Mouse (Mus musculus) liver, adult 2 months (tissue): Measurements from ENCODE around the gene Chac1.

Source experiments
- CTCF ChIP-seq: fragments of 200-500 bp; IDR thresholded peaks from 2 replicates; pipeline ENCODE4 v1.5.1; 2011; ENCODE audit warnings: low read depth, low read length, control low read depth
- POLR2A ChIP-seq: fragments of 200-500 bp; IDR thresholded peaks from 2 replicates; pipeline ENCODE4 v1.6.1; 2011; ENCODE audit warnings: low read length, control low read depth; ENCODE audit not compliant: insufficient read depth; ENCODE audit errors: extremely low read depth

DNA sequence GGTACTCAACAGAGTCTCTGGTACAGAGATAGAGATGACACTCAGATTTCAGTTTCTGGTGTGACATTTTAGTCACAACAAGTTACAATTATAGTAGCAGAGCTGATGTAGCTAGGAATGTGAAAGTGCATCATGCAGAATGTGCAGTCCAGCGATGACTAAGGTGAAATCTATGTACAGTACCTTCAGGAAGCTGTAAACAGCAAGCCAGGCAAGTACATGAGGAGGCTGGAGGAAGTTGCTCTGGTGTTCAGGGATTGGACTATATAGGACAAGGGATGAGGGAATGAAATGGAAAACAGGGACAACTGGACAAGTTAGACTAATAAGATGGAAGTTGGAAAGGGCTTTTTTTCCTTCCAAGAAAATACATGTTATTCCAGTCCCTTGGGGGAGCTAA lies 37.2 kb downstream of the Chac1 start:
- TF ChIP-seq CTCF = no peak
- no peak for TF ChIP-seq POLR2A
